Mouse (Mus musculus) urinary bladder, postnatal 14 days (tissue): ENCODE measurements around the gene Rap1gap2.

ENCODE experiments used
- DNase-seq: peaks from one replicate; pipeline ENCODE4 v3.0.0; 2021; ENCODE audit warnings: low spot score

Gene Rap1gap2

GRCm38 (mm10) chr11:74574768-74575434 is 35.8 kb downstream of the Rap1gap2 start:
- DNase-seq: no peak

GRCm38 (mm10) chr11:74572459-74573061 is 38.2 kb downstream of the Rap1gap2 start:
- DNase-seq: peak; percentile 22

GRCm38 (mm10) chr11:74569735-74570134 is 41.0 kb downstream of the Rap1gap2 start:
- DNase-seq: no peak

GRCm38 (mm10) chr11:74568463-74568862 is 42.3 kb downstream of the Rap1gap2 start:
- no peak for DNase-seq

GRCm38 (mm10) chr11:74568004-74568403 is 42.7 kb downstream of the Rap1gap2 start:
- DNase-seq: no peak

GRCm38 (mm10) chr11:74566326-74566874 is 44.3 kb downstream of the Rap1gap2 start:
- DNase-seq: no peak

- no peak for DNase-seq
Observed at GRCm38 (mm10) chr11:74561392-74561791, 49.3 kb downstream of the Rap1gap2 start.

GRCm38 (mm10) chr11:74560600-74561227 is 50.0 kb downstream of the Rap1gap2 start:
- no peak for DNase-seq

- no peak for DNase-seq
Observed at GRCm38 (mm10) chr11:74559793-74560433, 50.8 kb downstream of the Rap1gap2 start.

- no peak for DNase-seq
Observed at GRCm38 (mm10) chr11:74558933-74559332, 51.8 kb downstream of the Rap1gap2 start.

GRCm38 (mm10) chr11:74557456-74558230 is 53.1 kb downstream of the Rap1gap2 start:
- peak; percentile 29 for DNase-seq

GRCm38 (mm10) chr11:74555716-74556374 is 54.9 kb downstream of the Rap1gap2 start:
- peak; percentile 24 for DNase-seq

- DNase-seq: no peak
Observed at GRCm38 (mm10) chr11:74554683-74555341, 55.9 kb downstream of the Rap1gap2 start.

GRCm38 (mm10) chr11:74551568-74551967 is 59.1 kb downstream of the Rap1gap2 start:
- no peak for DNase-seq

GRCm38 (mm10) chr11:74550615-74551102 is 60.1 kb downstream of the Rap1gap2 start:
- no peak for DNase-seq

- DNase-seq: no peak
Observed at GRCm38 (mm10) chr11:74548781-74549382, 61.8 kb downstream of the Rap1gap2 start.

- peak; percentile 9 for DNase-seq
Observed at GRCm38 (mm10) chr11:74546933-74547694, 63.6 kb downstream of the Rap1gap2 start.

GRCm38 (mm10) chr11:74546165-74546564 is 64.5 kb downstream of the Rap1gap2 start:
- peak; percentile 52 for DNase-seq

- DNase-seq: no peak
Observed at GRCm38 (mm10) chr11:74545560-74545959, 65.2 kb downstream of the Rap1gap2 start.
